Mouse (Mus musculus) testis, postnatal 10 days (tissue): ENCODE results near the gene Pik3r1.
A peak's percentile ranks its signal among the peaks of the same experiment; 100 is the strongest.

ENCODE experiments used
- DNase-seq: peaks from one replicate; pipeline ENCODE4 v3.0.0; 2021; ENCODE audit warnings: low spot score

The Pik3r1 gene

GRCm38 (mm10) chr13:101738769-101739168 lies 29.2 kb downstream of the Pik3r1 start:
- DNase-seq, result no peak

GRCm38 (mm10) chr13:101736521-101737387 lies 31.3 kb downstream of the Pik3r1 start:
- no peak for DNase-seq

GRCm38 (mm10) chr13:101735364-101736120 lies 32.5 kb downstream of the Pik3r1 start:
- DNase-seq, result no peak

GRCm38 (mm10) chr13:101734227-101734626 lies 33.8 kb downstream of the Pik3r1 start:
- DNase-seq, result no peak

- DNase-seq, result no peak
Measured at GRCm38 (mm10) chr13:101732675-101733074, 35.3 kb downstream of the Pik3r1 start.

GRCm38 (mm10) chr13:101731777-101732176 lies 36.2 kb downstream of the Pik3r1 start:
- DNase-seq, result no peak

GRCm38 (mm10) chr13:101730351-101730750 lies 37.7 kb downstream of the Pik3r1 start:
- no peak for DNase-seq

- no peak for DNase-seq
Measured at GRCm38 (mm10) chr13:101729248-101730055, 38.6 kb downstream of the Pik3r1 start.

GRCm38 (mm10) chr13:101728816-101729215 lies 39.2 kb downstream of the Pik3r1 start:
- DNase-seq, result peak; percentile 55

- no peak for DNase-seq
Measured at GRCm38 (mm10) chr13:101728300-101728699, 39.7 kb downstream of the Pik3r1 start.

GRCm38 (mm10) chr13:101727837-101728236 lies 40.2 kb downstream of the Pik3r1 start:
- DNase-seq, result no peak

- DNase-seq, result no peak
Measured at GRCm38 (mm10) chr13:101726922-101727321, 41.1 kb downstream of the Pik3r1 start.

GRCm38 (mm10) chr13:101721901-101722595 lies 46.0 kb downstream of the Pik3r1 start:
- no peak for DNase-seq

- DNase-seq, result no peak
Measured at GRCm38 (mm10) chr13:101721154-101721553, 46.9 kb downstream of the Pik3r1 start.

- DNase-seq, result peak; percentile 87
Measured at GRCm38 (mm10) chr13:101719312-101719870, 48.6 kb downstream of the Pik3r1 start.

- no peak for DNase-seq
Measured at GRCm38 (mm10) chr13:101718744-101719143, 49.3 kb downstream of the Pik3r1 start.

- no peak for DNase-seq
Measured at GRCm38 (mm10) chr13:101717836-101718235, 50.2 kb downstream of the Pik3r1 start.

GRCm38 (mm10) chr13:101713429-101714088 lies 54.5 kb downstream of the Pik3r1 start:
- no peak for DNase-seq

- no peak for DNase-seq
Measured at GRCm38 (mm10) chr13:101712720-101713428, 55.1 kb downstream of the Pik3r1 start.

GRCm38 (mm10) chr13:101712099-101712498 lies 55.9 kb downstream of the Pik3r1 start:
- DNase-seq, result no peak
